Mouse (Mus musculus): ENCODE measurements around the gene Dntt. TPM values are rescaled to one million over a fixed set of nuclear protein-coding genes. Genes with fewer than 3 reads are reported as not detected.

The Dntt gene
- total RNA-seq, 2 experiments from 2014 or later = 0.21 TPM; not detected in 1

GRCm38 (mm10) chr19:41008674-41009395, 20.2 kb upstream of the Dntt start:
- DNase-seq (ENCODE audit: low spot score in 2 of 2) = no peak

GRCm38 (mm10) chr19:41011676-41012075, 17.4 kb upstream of the Dntt start:
- no peak for DNase-seq (ENCODE audit: low spot score in 2 of 2)

GRCm38 (mm10) chr19:41013591-41013990, 15.5 kb upstream of the Dntt start:
- no peak for DNase-seq (ENCODE audit: low spot score in 2 of 2)

GRCm38 (mm10) chr19:41014003-41014402, 15.1 kb upstream of the Dntt start:
- no peak for DNase-seq (ENCODE audit: low spot score in 2 of 2)

- DNase-seq (ENCODE audit: low spot score in 2 of 2) = peak; percentile 59 to 79
These were observed 12.9 kb upstream of the Dntt start for GRCm38 (mm10) chr19:41015951-41016716.

GRCm38 (mm10) chr19:41019164-41019675, 9.9 kb upstream of the Dntt start:
- no peak for DNase-seq (ENCODE audit: low spot score in 2 of 2)

GRCm38 (mm10) chr19:41020537-41020936, 8.5 kb upstream of the Dntt start:
- no peak for DNase-seq (ENCODE audit: low spot score in 2 of 2)

- peak in 1 of 2 experiments; percentile 44 for DNase-seq (ENCODE audit: low spot score in 2 of 2)
These were observed 6.8 kb upstream of the Dntt start for GRCm38 (mm10) chr19:41022244-41022643.

- DNase-seq (ENCODE audit: low spot score in 2 of 2) = no peak
These were observed 2.5 kb upstream of the Dntt start for GRCm38 (mm10) chr19:41026551-41026950.

- no peak for DNase-seq (ENCODE audit: low spot score in 2 of 2)
These were observed 2.1 kb upstream of the Dntt start for GRCm38 (mm10) chr19:41027024-41027423.

- no peak for DNase-seq (ENCODE audit: low spot score in 2 of 2)
These were observed 1.5 kb upstream of the Dntt start for GRCm38 (mm10) chr19:41027601-41028000.

GRCm38 (mm10) chr19:41030161-41030560, 1.1 kb downstream of the Dntt start:
- no peak for DNase-seq (ENCODE audit: low spot score in 2 of 2)

- no peak for DNase-seq (ENCODE audit: low spot score in 2 of 2)
These were observed 1.9 kb downstream of the Dntt start for GRCm38 (mm10) chr19:41031009-41031408.

GRCm38 (mm10) chr19:41031869-41032268, 2.8 kb downstream of the Dntt start:
- DNase-seq (ENCODE audit: low spot score in 2 of 2) = no peak

- no peak for DNase-seq (ENCODE audit: low spot score in 2 of 2)
These were observed 6.9 kb downstream of the Dntt start for GRCm38 (mm10) chr19:41035809-41036551.

GRCm38 (mm10) chr19:41039110-41039509, 10.0 kb downstream of the Dntt start:
- DNase-seq (ENCODE audit: low spot score in 2 of 2) = no peak

GRCm38 (mm10) chr19:41045091-41045770, 16.2 kb downstream of the Dntt start:
- DNase-seq (ENCODE audit: low spot score in 2 of 2) = no peak

- DNase-seq (ENCODE audit: low spot score in 2 of 2) = peak; percentile 32 to 46
These were observed 18.5 kb downstream of the Dntt start for GRCm38 (mm10) chr19:41047437-41048186.

- no peak for DNase-seq (ENCODE audit: low spot score in 2 of 2)
These were observed 19.1 kb downstream of the Dntt start for GRCm38 (mm10) chr19:41048187-41048559.

GRCm38 (mm10) chr19:41051714-41052113, 22.6 kb downstream of the Dntt start:
- DNase-seq (ENCODE audit: low spot score in 2 of 2) = no peak
